In the genomic region with DNA sequence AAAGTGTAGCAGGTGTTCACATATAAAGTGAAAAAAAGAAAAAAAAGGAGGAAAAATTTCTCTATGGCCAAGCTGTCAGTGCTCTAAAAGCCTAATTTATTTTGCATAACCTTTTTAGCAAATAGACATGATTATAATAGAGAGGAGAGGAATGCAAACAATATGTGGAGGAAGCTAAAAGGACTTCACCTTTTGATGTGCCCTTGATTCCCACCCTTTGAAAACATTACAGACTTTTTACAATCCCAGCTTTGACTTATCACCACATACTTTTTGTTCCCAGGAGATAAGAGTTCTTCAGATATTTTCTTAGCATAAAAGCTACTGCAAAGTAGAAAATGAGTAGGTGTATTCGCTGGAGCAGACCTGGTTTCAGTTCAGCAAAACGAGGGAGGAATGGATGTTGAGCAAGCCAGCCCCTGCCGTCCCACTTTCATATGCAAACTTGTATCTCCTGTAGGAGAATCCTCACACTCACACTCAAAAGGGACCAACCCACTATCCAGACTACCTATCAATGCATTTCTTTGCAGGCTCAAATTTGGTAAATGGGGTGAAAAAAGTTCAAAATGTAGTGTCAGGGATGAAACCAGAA, we compare ENCODE assay signal across 20 mouse cellular contexts.
A peak's percentile ranks its signal among the peaks of the same experiment; 100 is the strongest.
DNase-seq lines count a peak whose midpoint lies in the region; ATAC-seq lines count a peak whose summit lies in the region.
"Had no signal": no experiment of that assay in that cellular context is flagged by ENCODE, and none has a peak within 500 bp of the region (broad histone marks: within the 10 kb centered on the region; RNA-seq: fewer than 3 reads in every experiment).

No protein-coding gene starts in this region.

- H3K4me2 ChIP-seq in intestine, embryonic 15.5 days (replicated peaks) = no peak overlapping the region
- no peak overlapping the region for H3K4me2 ChIP-seq in heart, embryonic 11.5 days
- H3K4me2 ChIP-seq: forebrain, embryonic 13.5 days; heart, embryonic 13.5 days; hindbrain, embryonic 15.5 days had no signal

- no peak overlapping the region for H3K4me3 ChIP-seq in intestine, embryonic 15.5 days (replicated peaks)
- no peak overlapping the region for H3K4me3 ChIP-seq in heart, embryonic 11.5 days (ENCODE audit: low read depth, low read length)
- H3K4me3 ChIP-seq: embryonic facial prominence, embryonic 10.5 days; forebrain, embryonic 13.5 days; heart, embryonic 13.5 days; hindbrain, embryonic 15.5 days had no signal

- WGBS in intestine, embryonic 15.5 days = 22% methylated on average over 3 of the region's 3 CpGs
- 34% methylated on average over 3 of the region's 3 CpGs for WGBS in heart, embryonic 11.5 days (ENCODE audit: insufficient replicate concordance)

- H3K9me3 ChIP-seq in intestine, embryonic 15.5 days = no peaks in the 10 kb centered on the region
- no peaks in the 10 kb centered on the region for H3K9me3 ChIP-seq in heart, embryonic 11.5 days (replicated peaks; ENCODE audit: control insufficient read depth, low read length)
- H3K9me3 ChIP-seq: embryonic facial prominence, embryonic 10.5 days; forebrain, embryonic 13.5 days; heart, embryonic 13.5 days; hindbrain, embryonic 15.5 days had no signal

- H3K27me3 ChIP-seq in intestine, embryonic 15.5 days (replicated peaks) = no peaks in the 10 kb centered on the region
- H3K27me3 ChIP-seq in heart, embryonic 11.5 days (ENCODE audit: control insufficient read depth, insufficient read depth, low read length) = no peaks in the 10 kb centered on the region
- H3K27me3 ChIP-seq: CH12.LX; forebrain, embryonic 13.5 days; heart, embryonic 13.5 days; hindbrain, embryonic 15.5 days; Patski had no signal

- no peaks in the 10 kb centered on the region for H3K36me3 ChIP-seq in intestine, embryonic 15.5 days
- H3K36me3 ChIP-seq in heart, embryonic 11.5 days (ENCODE audit: control insufficient read depth, insufficient read depth, low read length) = no peaks in the 10 kb centered on the region
- H3K36me3 ChIP-seq: embryonic facial prominence, embryonic 10.5 days; heart, embryonic 13.5 days; hindbrain, embryonic 15.5 days had no signal

- H3K4me1 ChIP-seq in intestine, embryonic 15.5 days (replicated peaks) = no peaks in the 10 kb centered on the region
- H3K4me1 ChIP-seq in heart, embryonic 11.5 days (ENCODE audit: control insufficient read depth, insufficient read depth, low read length) = no peaks in the 10 kb centered on the region
- H3K4me1 ChIP-seq: embryonic facial prominence, embryonic 10.5 days; forebrain, embryonic 13.5 days; hindbrain, embryonic 15.5 days had no signal

- peak; percentile 7 to 34 for DNase-seq in frontal cortex, adult 2 months (ENCODE audit: extremely low spot score in 1 of 2, low spot score in 1 of 2)
- no peak for DNase-seq in frontal cortex, postnatal 25 days (ENCODE audit: low spot score in 2 of 2)
- DNase-seq in right cerebral cortex, adult 2 months (ENCODE audit: low spot score in 2 of 2) = peak; percentile 6 to 16
- DNase-seq in right cerebral cortex, postnatal 10 days (ENCODE audit: low spot score in 2 of 2) = no peak
- DNase-seq in telencephalon, adult 2 months (ENCODE audit: low read depth, low spot score) = peak; percentile 23
- no peak for DNase-seq in cerebellum, adult 11-12 months
- DNase-seq: adrenal gland, postnatal 14 days; cerebellum, adult 2 months; cerebellum, postnatal 10 days; gastrocnemius, postnatal 14 days; heart, postnatal 36 days had no signal

- H3K27ac ChIP-seq in intestine, embryonic 15.5 days = no peak overlapping the region
- no peak overlapping the region for H3K27ac ChIP-seq in heart, embryonic 11.5 days (ENCODE audit: low read depth, low read length)
- H3K27ac ChIP-seq: embryonic facial prominence, embryonic 10.5 days; forebrain, embryonic 13.5 days; heart, embryonic 13.5 days; hindbrain, embryonic 15.5 days had no signal

- peak; percentile 77 for ATAC-seq in intestine, embryonic 15.5 days
- no peak for ATAC-seq in heart, embryonic 11.5 days (replicated peaks; ENCODE audit: insufficient number of reproducible peaks, low FRiP score, low TSS enrichment)
- ATAC-seq: activated CD4-positive, CD25-positive, alpha-beta regulatory T cell, adult 4 months; forebrain, embryonic 13.5 days; Patski had no signal

- H3K9ac ChIP-seq in intestine, embryonic 15.5 days = no peak overlapping the region
- no peak overlapping the region for H3K9ac ChIP-seq in heart, embryonic 11.5 days (ENCODE audit: low read depth, low read length)
- H3K9ac ChIP-seq: forebrain, embryonic 13.5 days; heart, embryonic 13.5 days; hindbrain, embryonic 15.5 days had no signal

Comparison
In these comparisons a context has a peak if more than half of its experiments do, and no peak if none do; other contexts are left out.
1. DNase-seq: peak in frontal cortex, adult 2 months (2 of 2), right cerebral cortex, adult 2 months (2 of 2) and telencephalon, adult 2 months (single experiment); none in frontal cortex, postnatal 25 days (0 of 2), right cerebral cortex, postnatal 10 days (0 of 2) and cerebellum, adult 11-12 months (single experiment).